Mouse (Mus musculus): Measurements from ENCODE around the gene Ldhd. TPM values are rescaled to one million over a fixed set of nuclear protein-coding genes. Genes with fewer than 3 reads are reported as not detected.

Gene Ldhd
- polyA plus RNA-seq, 1 experiment = 1.8 TPM

DNA sequence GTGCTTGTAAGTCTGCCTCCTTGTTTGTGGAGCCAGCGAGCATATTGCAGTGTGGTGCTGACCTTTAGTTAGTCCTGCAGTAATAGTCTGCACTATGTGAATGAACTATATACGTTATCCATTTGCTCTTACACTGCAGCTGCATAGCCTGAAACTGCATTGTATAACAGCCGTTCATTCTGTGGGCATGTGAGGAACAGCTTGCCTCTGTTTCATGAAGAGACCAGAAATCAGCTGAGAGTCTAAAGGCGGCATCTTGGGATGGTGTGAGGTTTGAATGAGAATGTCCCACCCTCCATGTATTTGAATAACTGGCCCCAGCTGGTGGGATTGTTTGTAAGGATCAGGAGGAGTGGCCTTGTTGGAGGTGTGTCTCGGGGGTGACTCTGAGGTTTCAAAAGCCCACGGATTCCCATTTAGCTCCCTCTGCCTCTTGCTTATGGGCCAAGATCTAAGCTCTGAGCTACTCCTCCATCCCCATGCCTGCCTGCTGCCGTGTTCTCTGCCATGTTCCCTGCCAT is 37.7 kb downstream of the Ldhd start:
- Histone ChIP-seq H3K27me3 (ENCODE audit: control insufficient read depth, insufficient read depth, low read length) (no peaks in the 10 kb centered on the region), H3K4me3 (ENCODE audit: extremely low read depth, insufficient read depth, insufficient read length) (no peak overlapping the region), H3K4me1 (ENCODE audit: control insufficient read depth, insufficient read depth, insufficient read length) (peaks cover 32% of the 10 kb centered on the region), H3K36me3 (ENCODE audit: control insufficient read depth, insufficient read depth, low read length) (no peaks in the 10 kb centered on the region), H3K27ac (ENCODE audit: insufficient read depth, low read length) (peak overlapping the region; percentile 13; the same call in 1 of the 2 replicates)
- WGBS = 60% methylated on average over 7 of the region's 7 CpGs
- TF ChIP-seq POLR2A (IDR thresholded peaks at IDR 0.05; ENCODE audit: low read depth, low read length) (no peak), CTCF (IDR thresholded peaks at IDR 0.05; ENCODE audit: extremely low read depth, insufficient read depth, insufficient read length, insufficient replicate concordance) (no peak)
- no peak for DNase-seq (ENCODE audit: low read depth in 1 of 2, low spot score in 2 of 2)

DNA sequence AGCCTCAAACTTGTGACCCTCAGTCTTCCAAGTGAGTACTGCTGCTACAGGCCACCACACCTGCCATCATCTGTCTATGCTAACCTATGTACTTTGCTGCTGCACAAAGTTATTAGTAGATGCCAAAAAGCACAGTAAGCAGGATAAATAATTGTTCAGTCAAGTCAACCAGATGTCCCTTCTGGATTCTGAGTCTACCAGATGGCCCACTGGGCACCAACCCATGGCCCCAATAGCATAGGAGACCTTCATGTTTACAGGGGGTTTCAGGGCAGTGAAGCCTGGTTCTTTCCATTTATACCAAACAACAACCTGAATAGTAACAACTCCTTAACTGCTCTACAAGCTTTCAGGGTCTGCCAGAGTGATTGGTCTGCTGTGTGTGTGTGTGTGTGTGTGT is 39.0 kb downstream of the Ldhd start:
- Histone ChIP-seq H3K4me3 (ENCODE audit: extremely low read depth, insufficient read depth, insufficient read length) (no peak overlapping the region), H3K27me3 (ENCODE audit: control insufficient read depth, insufficient read depth, low read length) (no peaks in the 10 kb centered on the region), H3K27ac (ENCODE audit: insufficient read depth, low read length) (no peak overlapping the region), H3K36me3 (ENCODE audit: control insufficient read depth, insufficient read depth, low read length) (no peaks in the 10 kb centered on the region), H3K4me1 (ENCODE audit: control insufficient read depth, insufficient read depth, insufficient read length) (peaks cover 28% of the 10 kb centered on the region)
- TF ChIP-seq CTCF (IDR thresholded peaks at IDR 0.05; ENCODE audit: extremely low read depth, insufficient read depth, insufficient read length, insufficient replicate concordance) = no peak
- DNase-seq (ENCODE audit: low read depth in 1 of 2, low spot score in 2 of 2) = no peak

DNA sequence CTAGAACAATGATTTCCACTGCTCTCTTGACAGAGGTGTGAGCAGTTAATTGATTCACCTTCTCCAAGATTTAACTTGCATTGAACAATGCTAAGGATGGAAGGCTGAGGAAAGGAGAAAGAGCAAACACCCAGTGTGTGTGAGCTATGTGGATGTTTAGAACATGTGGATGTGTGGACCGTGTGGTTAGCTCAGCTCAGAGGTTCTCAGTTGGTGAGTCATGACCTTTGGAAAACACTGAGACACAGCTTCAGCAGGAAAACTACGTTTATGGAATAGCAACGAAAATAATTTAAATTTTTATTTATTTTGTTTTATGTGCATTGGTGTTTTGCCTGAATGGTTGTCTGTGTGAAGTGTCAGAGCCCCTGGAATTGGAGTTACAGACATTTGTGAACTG is 40.0 kb downstream of the Ldhd start:
- H3K4me3 ChIP-seq (ENCODE audit: extremely low read depth, insufficient read depth, insufficient read length) = no peak overlapping the region
- TF ChIP-seq POLR2A (IDR thresholded peaks at IDR 0.05; ENCODE audit: low read depth, low read length) = no peak
- no peak for TF ChIP-seq CTCF (IDR thresholded peaks at IDR 0.05; ENCODE audit: extremely low read depth, insufficient read depth, insufficient read length, insufficient replicate concordance)

DNA sequence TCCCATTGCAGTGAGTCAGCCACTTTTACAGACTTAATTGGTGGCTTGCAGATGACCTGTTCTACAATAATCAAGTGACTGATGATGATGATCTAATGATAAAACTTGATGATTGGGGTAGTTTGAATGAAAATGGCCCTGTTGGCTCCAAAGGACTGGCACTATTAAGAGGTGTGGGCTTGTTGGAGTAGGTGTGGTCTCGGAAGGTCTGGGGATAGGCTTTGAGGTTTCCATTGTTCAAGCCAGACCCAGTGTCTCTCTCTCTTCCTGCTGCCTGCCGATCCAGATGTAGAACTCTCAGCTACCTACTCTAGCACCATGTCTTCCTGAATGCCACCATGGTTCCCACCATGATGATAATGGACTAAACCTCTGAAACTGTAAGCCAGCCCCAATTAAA is 41.8 kb downstream of the Ldhd start:
- H3K4me1 ChIP-seq (ENCODE audit: control insufficient read depth, insufficient read depth, insufficient read length) = peaks cover 12% of the 10 kb centered on the region; the same call in 1 of the 2 replicates
- no peak overlapping the region for H3K4me3 ChIP-seq (ENCODE audit: extremely low read depth, insufficient read depth, insufficient read length)
- H3K27me3 ChIP-seq (ENCODE audit: control insufficient read depth, insufficient read depth, low read length) = no peaks in the 10 kb centered on the region
- no peak for TF ChIP-seq CTCF (IDR thresholded peaks at IDR 0.05; ENCODE audit: extremely low read depth, insufficient read depth, insufficient read length, insufficient replicate concordance)
- TF ChIP-seq POLR2A (IDR thresholded peaks at IDR 0.05; ENCODE audit: low read depth, low read length) = no peak
- 68% methylated on average over 2 of the region's 2 CpGs for WGBS
- no peak for DNase-seq (ENCODE audit: low read depth in 1 of 2, low spot score in 2 of 2)
- no peak overlapping the region for H3K27ac ChIP-seq (ENCODE audit: insufficient read depth, low read length)
- no peaks in the 10 kb centered on the region for H3K36me3 ChIP-seq (ENCODE audit: control insufficient read depth, insufficient read depth, low read length)

More for the DNA sequence above, 40.0 kb downstream of the Ldhd start:
- H3K36me3 ChIP-seq (ENCODE audit: control insufficient read depth, insufficient read depth, low read length) = no peaks in the 10 kb centered on the region
- 61% methylated on average over 3 of the region's 3 CpGs for WGBS
- DNase-seq (ENCODE audit: low read depth in 1 of 2, low spot score in 2 of 2) = no peak
- no peak overlapping the region for H3K27ac ChIP-seq (ENCODE audit: insufficient read depth, low read length)
- H3K27me3 ChIP-seq (ENCODE audit: control insufficient read depth, insufficient read depth, low read length) = no peaks in the 10 kb centered on the region
- H3K4me1 ChIP-seq (ENCODE audit: control insufficient read depth, insufficient read depth, insufficient read length) = peaks cover 28% of the 10 kb centered on the region

DNA sequence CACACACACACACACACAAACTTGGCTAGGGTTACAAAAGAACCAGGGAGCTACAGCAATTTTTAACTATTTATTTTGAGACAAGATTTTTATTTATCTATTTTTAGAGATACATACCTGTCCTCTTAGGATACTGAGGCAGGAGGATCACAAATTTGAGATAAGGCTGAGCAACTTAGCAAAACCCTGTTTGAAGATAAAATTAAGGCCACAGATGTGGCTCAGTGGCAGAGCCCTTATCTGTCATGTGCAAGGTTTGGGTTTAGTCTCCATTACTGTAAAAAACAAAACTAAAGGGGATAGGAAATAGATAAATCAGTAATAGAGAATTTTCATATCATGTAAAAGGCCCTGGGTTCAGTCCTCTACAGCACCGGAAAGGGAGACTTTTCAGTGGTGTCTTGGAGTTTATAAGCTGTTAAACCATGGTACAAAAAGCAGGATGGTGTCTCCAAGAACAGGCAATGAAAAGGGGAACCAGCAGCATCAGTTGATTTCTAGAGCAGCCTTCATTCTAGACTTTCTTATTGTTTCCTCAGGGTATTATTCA is 42.6 kb downstream of the Ldhd start:
- no peaks in the 10 kb centered on the region for H3K36me3 ChIP-seq (ENCODE audit: control insufficient read depth, insufficient read depth, low read length)
- DNase-seq (ENCODE audit: low read depth in 1 of 2, low spot score in 2 of 2) = no peak
- H3K27ac ChIP-seq (ENCODE audit: insufficient read depth, low read length) = no peak overlapping the region
- 42% methylated on average over 1 of the region's 1 CpGs for WGBS
- H3K4me3 ChIP-seq (ENCODE audit: extremely low read depth, insufficient read depth, insufficient read length) = no peak overlapping the region
- peaks cover 6% of the 10 kb centered on the region; the same call in 1 of the 2 replicates for H3K4me1 ChIP-seq (ENCODE audit: control insufficient read depth, insufficient read depth, insufficient read length)
- no peaks in the 10 kb centered on the region for H3K27me3 ChIP-seq (ENCODE audit: control insufficient read depth, insufficient read depth, low read length)
- TF ChIP-seq CTCF (IDR thresholded peaks at IDR 0.05; ENCODE audit: extremely low read depth, insufficient read depth, insufficient read length, insufficient replicate concordance) (no peak), POLR2A (IDR thresholded peaks at IDR 0.05; ENCODE audit: low read depth, low read length) (no peak)

DNA sequence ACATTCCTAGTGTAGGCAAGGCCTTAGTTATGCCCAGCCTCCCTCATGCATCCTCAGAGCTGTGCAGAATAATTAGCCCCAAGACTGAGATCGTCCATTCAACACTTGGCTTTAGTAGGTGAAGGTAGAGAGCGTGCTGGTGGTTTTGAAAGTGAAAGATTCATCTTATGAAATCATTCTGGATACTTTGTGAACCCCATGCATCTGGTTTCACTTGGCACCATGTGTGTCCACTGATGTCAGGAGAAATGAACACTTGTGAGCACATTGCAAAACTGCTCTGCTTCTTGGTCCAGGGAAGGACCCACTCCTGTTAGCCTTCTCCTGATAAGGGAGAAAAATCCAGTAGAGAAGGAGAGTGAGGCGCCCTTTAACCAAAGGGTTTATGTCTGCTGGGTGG is 45.2 kb downstream of the Ldhd start:
- no peak overlapping the region for H3K4me3 ChIP-seq (ENCODE audit: extremely low read depth, insufficient read depth, insufficient read length)
- no peaks in the 10 kb centered on the region for H3K36me3 ChIP-seq (ENCODE audit: control insufficient read depth, insufficient read depth, low read length)
- no peak for DNase-seq (ENCODE audit: low read depth in 1 of 2, low spot score in 2 of 2)
- no peaks in the 10 kb centered on the region for H3K27me3 ChIP-seq (ENCODE audit: control insufficient read depth, insufficient read depth, low read length)
- TF ChIP-seq POLR2A (IDR thresholded peaks at IDR 0.05; ENCODE audit: low read depth, low read length) = no peak
- no peak for TF ChIP-seq CTCF (IDR thresholded peaks at IDR 0.05; ENCODE audit: extremely low read depth, insufficient read depth, insufficient read length, insufficient replicate concordance)
- no peak overlapping the region for H3K27ac ChIP-seq (ENCODE audit: insufficient read depth, low read length)
- no peaks in the 10 kb centered on the region for H3K4me1 ChIP-seq (ENCODE audit: control insufficient read depth, insufficient read depth, insufficient read length)
- WGBS = 60% methylated on average over 3 of the region's 3 CpGs

DNA sequence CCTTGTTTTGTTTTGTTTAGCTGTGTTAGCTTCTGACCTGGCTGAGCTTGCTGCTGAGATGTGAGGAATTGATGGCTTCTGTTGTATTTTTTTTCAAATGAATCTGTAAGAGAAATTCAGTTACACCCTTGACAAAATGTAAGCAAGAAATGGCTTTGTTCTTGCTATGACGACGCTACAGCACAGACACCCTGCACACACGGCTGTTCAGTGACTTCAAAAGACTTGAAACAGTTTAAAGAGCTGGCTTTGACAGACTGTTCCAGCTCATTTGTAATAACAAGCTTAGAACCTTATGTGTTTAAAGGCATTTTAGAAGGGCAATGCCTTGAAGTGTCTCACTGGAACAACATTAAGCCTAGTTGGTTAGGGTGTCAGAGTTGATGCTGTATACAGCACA is 47.8 kb downstream of the Ldhd start:
- peak overlapping the region; percentile 65; the same call in 1 of the 2 replicates for H3K27ac ChIP-seq (ENCODE audit: insufficient read depth, low read length)
- H3K36me3 ChIP-seq (ENCODE audit: control insufficient read depth, insufficient read depth, low read length) = no peaks in the 10 kb centered on the region
- WGBS = 78% methylated on average over 3 of the region's 3 CpGs
- no peaks in the 10 kb centered on the region for H3K27me3 ChIP-seq (ENCODE audit: control insufficient read depth, insufficient read depth, low read length)
- DNase-seq (ENCODE audit: low read depth in 1 of 2, low spot score in 2 of 2) = peak in 1 of 2 experiments; percentile 45
- TF ChIP-seq CTCF (IDR thresholded peaks at IDR 0.05; ENCODE audit: extremely low read depth, insufficient read depth, insufficient read length, insufficient replicate concordance) = no peak
- TF ChIP-seq POLR2A (IDR thresholded peaks at IDR 0.05; ENCODE audit: low read depth, low read length) = no peak
- H3K4me3 ChIP-seq (ENCODE audit: extremely low read depth, insufficient read depth, insufficient read length) = no peak overlapping the region
- peaks cover 3% of the 10 kb centered on the region; the same call in 1 of the 2 replicates for H3K4me1 ChIP-seq (ENCODE audit: control insufficient read depth, insufficient read depth, insufficient read length)

All from spleen, adult 2 months (tissue).